Mouse (Mus musculus) testis, adult 2 months (tissue): ENCODE results near the gene Lrrc8b. TPM values are rescaled to one million over a fixed set of nuclear protein-coding genes. Genes with fewer than 3 reads are reported as not detected.

Experiments
- H3K27ac ChIP-seq: fragments of 200-500 bp; 2 replicates; pipeline ENCODE4 v1.5.1; 2012; ENCODE audit warnings: low read depth, low read length; ENCODE audit not compliant: control insufficient read depth, insufficient read depth
- H3K27me3 ChIP-seq: fragments of 200-500 bp; 2 replicates; pipeline ENCODE4 v1.6.1; 2012; ENCODE audit warnings: mild to moderate bottlenecking, low read length, moderate library complexity; ENCODE audit not compliant: control insufficient read depth, insufficient read depth
- H3K36me3 ChIP-seq: fragments of 200-500 bp; 2 replicates; pipeline ENCODE4 v1.6.1; 2012; ENCODE audit warnings: mild to moderate bottlenecking, low read length; ENCODE audit not compliant: control insufficient read depth, insufficient read depth
- H3K4me1 ChIP-seq: fragments of 200-500 bp; 2 replicates; pipeline ENCODE4 v1.6.1; 2012; ENCODE audit warnings: low read length; ENCODE audit not compliant: control insufficient read depth, insufficient read depth
- H3K4me3 ChIP-seq: fragments of 200-500 bp; 2 replicates; pipeline ENCODE4 v1.5.1; 2012; ENCODE audit warnings: low read depth, mild to moderate bottlenecking, low read length, moderate library complexity, mixed read lengths; ENCODE audit not compliant: control insufficient read depth
- CTCF ChIP-seq: fragments of 200-500 bp; IDR thresholded peaks from 2 replicates; pipeline ENCODE4 v1.5.1; 2012; ENCODE audit warnings: low read depth, mild to moderate bottlenecking, inconsistent platforms, low read length, moderate library complexity; ENCODE audit not compliant: control insufficient read depth, insufficient read depth, insufficient replicate concordance
- POLR2A ChIP-seq: fragments of 200-500 bp; IDR thresholded peaks from 2 replicates; pipeline ENCODE4 v1.6.1; 2012; ENCODE audit warnings: low read depth, mild to moderate bottlenecking, inconsistent platforms, low read length, moderate library complexity; ENCODE audit not compliant: control insufficient read depth
- polyA plus RNA-seq: library from polyadenylated mRNA; depleted of rRNA; stranded (reverse); fragments of >200 nt; gene quantifications from 2 replicates; pipeline ENCODE4 v1.2.3, GENCODE M21; 2012

Lrrc8b gene
- polyA plus RNA-seq, 1 experiment, result 336 TPM

DNA sequence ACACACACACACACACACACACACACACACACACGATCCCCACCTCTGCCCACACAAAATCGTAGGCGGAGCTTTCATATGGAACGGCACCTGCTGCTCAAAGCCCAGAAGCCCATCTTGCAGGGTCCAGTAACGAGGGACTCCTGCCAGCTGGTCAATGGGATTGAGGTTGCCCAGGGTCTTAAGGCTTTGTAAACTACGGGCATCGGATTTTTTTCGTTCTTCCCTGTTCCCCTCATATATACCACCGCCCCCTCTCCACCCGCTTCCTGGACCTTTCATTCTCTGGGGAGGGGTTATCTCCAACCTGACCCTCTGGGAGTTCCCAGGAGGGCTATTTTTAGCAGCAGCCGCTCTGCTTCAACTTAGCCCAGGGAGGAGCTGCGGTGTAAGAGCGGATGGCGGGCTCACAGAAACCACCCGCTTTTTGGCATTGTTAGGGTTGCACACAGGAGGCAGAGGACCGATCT, 103.1 kb downstream of the Lrrc8b start:
- H3K27ac ChIP-seq, result no peak overlapping the region
- H3K4me1 ChIP-seq, result peaks cover 6% of the 10 kb centered on the region
- H3K36me3 ChIP-seq, result no peaks in the 10 kb centered on the region
- peak overlapping the region; percentile 74 for H3K4me3 ChIP-seq
- TF ChIP-seq POLR2A (no peak), CTCF (no peak)
- H3K27me3 ChIP-seq, result no peaks in the 10 kb centered on the region; the same call in 1 of the 2 replicates

- no peak within 1 kb of the TSS for H3K27ac ChIP-seq
- TF ChIP-seq POLR2A (peak; percentile 45; the same call in 1 of the 2 replicates), CTCF (no peak)
Observed at GRCm38 (mm10) chr5:105519096-105519975, 103.8 kb downstream of the Lrrc8b start, which contains the start of gene Lrrc8c. Gene Lrrc8c, plus strand, starts transcription at chr5:105519388.

GRCm38 (mm10) chr5:105519976-105520300, 104.4 kb downstream of the Lrrc8b start:
- TF ChIP-seq POLR2A (no peak), CTCF (no peak)
- no peaks in the 10 kb centered on the region for H3K36me3 ChIP-seq
- no peaks in the 10 kb centered on the region; the same call in 1 of the 2 replicates for H3K27me3 ChIP-seq
- peak overlapping the region; percentile 74 for H3K4me3 ChIP-seq
- H3K27ac ChIP-seq, result no peak overlapping the region
- peaks cover 6% of the 10 kb centered on the region for H3K4me1 ChIP-seq

More at GRCm38 (mm10) chr5:105519096-105519975, 103.8 kb downstream of the Lrrc8b start, which contains the start of gene Lrrc8c:
- Histone ChIP-seq H3K27me3 (no peaks in the 10 kb centered on the region; the same call in 1 of the 2 replicates), H3K4me1 (peaks cover 6% of the 10 kb centered on the region), H3K36me3 (no peaks in the 10 kb centered on the region), H3K4me3 (peak within 1 kb of the TSS; percentile 74)

DNA sequence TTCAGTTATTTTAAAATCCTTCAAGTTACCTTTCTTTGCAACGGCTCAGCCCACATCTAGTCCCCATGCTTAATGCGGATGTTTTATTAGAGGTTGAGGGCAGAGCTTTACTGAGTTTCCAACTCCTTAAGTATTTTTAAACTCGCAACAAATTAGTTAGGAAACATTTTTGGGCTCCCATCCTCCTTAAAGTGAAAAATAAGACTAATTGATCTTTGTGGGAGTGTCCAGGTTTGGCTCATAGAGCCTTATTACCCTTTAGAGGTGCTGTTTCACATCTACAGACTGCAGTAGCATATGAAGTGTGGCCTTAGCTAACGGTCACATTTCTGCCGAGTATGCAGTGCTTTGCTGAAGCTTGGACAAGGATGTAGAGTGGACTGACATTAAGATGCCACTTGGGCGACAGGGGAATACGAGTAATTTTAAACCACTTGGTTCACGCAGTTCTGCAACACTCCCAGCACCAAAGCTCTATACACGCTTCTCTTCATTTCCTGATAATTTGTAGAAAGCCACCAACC, 104.9 kb downstream of the Lrrc8b start:
- H3K4me3 ChIP-seq, result peak overlapping the region; percentile 74
- 0 out of 2 replicates have a peak overlapping the region, but pooled peaks have one; percentile 11 for H3K27ac ChIP-seq
- no peaks in the 10 kb centered on the region for H3K36me3 ChIP-seq
- H3K4me1 ChIP-seq, result peaks cover 6% of the 10 kb centered on the region
- TF ChIP-seq CTCF (no peak), POLR2A (no peak)
- H3K27me3 ChIP-seq, result no peaks in the 10 kb centered on the region; the same call in 1 of the 2 replicates

DNA sequence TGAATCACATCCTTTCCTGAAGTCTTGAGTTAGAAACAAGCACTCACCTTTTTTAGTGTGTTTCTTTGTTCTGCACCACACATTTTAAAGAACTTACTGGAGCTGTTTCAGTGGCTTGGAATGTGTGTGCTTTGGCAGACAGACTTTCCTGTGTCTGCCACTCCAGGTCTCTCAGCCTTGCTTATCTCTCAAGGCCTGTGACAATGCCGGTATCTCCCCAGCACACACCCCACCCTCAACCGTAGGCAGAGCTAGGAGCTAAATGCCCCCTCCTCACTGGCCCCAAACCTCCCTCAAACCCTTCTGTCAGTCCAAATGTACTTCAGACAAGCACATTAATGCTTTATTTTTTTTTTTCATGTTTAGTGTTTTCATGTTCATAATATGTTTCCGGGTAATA, 107.9 kb downstream of the Lrrc8b start:
- Histone ChIP-seq H3K4me1 (peaks cover 6% of the 10 kb centered on the region), H3K27ac (no peak overlapping the region), H3K27me3 (no peaks in the 10 kb centered on the region; the same call in 1 of the 2 replicates), H3K36me3 (no peaks in the 10 kb centered on the region), H3K4me3 (no peak overlapping the region)
- TF ChIP-seq POLR2A, result no peak
- TF ChIP-seq CTCF, result no peak

DNA sequence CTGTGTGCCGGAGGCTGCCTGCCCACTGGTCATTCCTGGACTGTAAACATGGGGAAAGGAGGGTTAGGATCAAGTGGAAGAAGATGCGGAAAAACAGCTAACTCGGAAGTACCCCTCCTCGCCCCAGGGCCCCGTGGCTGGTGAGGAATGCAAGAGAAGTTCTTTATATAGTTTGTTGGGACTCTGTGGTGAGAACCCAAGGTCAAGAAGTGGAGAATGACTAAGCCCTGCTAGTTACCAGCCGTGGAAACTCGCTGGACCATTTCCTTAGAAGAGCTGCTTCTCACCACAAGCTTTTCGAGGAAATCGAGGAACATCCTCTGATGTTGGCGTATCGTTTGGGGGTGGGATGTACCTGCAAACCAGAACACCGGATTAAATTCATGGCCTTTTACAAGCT, 109.4 kb downstream of the Lrrc8b start:
- H3K27me3 ChIP-seq, result no peaks in the 10 kb centered on the region
- H3K4me1 ChIP-seq, result peaks cover 1% of the 10 kb centered on the region
- TF ChIP-seq CTCF (no peak), POLR2A (no peak)
- no peak overlapping the region for H3K27ac ChIP-seq
- H3K4me3 ChIP-seq, result no peak overlapping the region
- no peaks in the 10 kb centered on the region for H3K36me3 ChIP-seq

- Histone ChIP-seq H3K4me1 (no peaks in the 10 kb centered on the region), H3K36me3 (no peaks in the 10 kb centered on the region), H3K27me3 (no peaks in the 10 kb centered on the region), H3K4me3 (no peak overlapping the region), H3K27ac (no peak overlapping the region)
- TF ChIP-seq POLR2A (no peak), CTCF (no peak)
Observed at GRCm38 (mm10) chr5:105526107-105526645, 110.6 kb downstream of the Lrrc8b start.
